Mouse (Mus musculus): ENCODE measurements around the gene Ap3b1. TPM values are rescaled to one million over a fixed set of nuclear protein-coding genes. Genes with fewer than 3 reads are reported as not detected.
A peak's percentile ranks its signal among the peaks of the same experiment; 100 is the strongest.

Gene Ap3b1
- polyA plus RNA-seq, 1 experiment: 44.0 TPM

GRCm38 (mm10) chr13:94518176-94518575, 159.4 kb downstream of the Ap3b1 start:
- no peak for DNase-seq (ENCODE audit: low read depth, low spot score)
- 94% methylated on average over 4 of the region's 4 CpGs for WGBS

- DNase-seq (ENCODE audit: low read depth, low spot score): no peak
- WGBS: 94% methylated on average over 8 of the region's 8 CpGs
Observed at GRCm38 (mm10) chr13:94519276-94519675, 160.5 kb downstream of the Ap3b1 start.

DNA sequence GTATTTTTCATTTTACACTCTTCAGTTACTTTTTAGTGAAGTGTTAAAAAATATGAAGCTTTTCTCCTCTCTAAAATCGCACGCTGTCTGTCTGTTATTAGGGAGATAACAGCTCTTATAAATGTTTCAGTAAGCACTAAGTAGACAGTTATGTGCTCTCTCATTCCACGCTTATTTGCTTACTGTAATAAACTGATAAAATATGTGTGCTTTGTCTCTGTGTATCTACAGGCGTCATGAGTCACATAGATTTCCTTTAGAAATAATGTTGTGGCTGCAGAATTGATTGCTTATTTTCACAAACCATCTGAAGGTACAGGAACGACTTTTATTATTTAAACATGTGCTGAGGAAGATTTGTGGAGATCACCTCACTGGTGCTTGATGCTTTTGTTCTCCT, 164.5 kb downstream of the Ap3b1 start:
- DNase-seq (ENCODE audit: low read depth, low spot score): no peak
- WGBS: 39% methylated on average over 5 of the region's 5 CpGs

- 83% methylated on average over 7 of the region's 7 CpGs for WGBS
- no peak for DNase-seq (ENCODE audit: low read depth, low spot score)
Observed at GRCm38 (mm10) chr13:94524669-94525238, 166.0 kb downstream of the Ap3b1 start.

DNA sequence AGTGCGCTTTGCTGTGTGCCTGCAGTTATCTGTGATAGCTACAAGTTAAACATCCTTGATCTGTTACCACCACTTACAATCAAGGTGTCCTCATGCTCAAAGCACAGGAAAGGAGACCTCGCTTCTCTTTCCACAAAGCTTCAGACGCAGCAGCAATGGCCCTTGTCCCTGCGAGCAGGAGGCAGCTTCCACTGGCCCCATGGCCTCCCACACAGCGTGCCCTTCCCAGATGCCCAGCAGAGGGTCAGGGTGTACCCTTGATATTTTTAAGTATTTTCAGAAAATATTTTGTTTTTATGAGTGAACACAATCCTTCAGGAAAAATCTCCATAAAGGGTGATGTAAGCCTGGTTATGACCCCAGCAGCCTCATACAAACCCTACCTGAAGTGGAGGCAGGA, 170.4 kb downstream of the Ap3b1 start:
- WGBS: 96% methylated on average over 5 of the region's 5 CpGs
- no peak for DNase-seq (ENCODE audit: low read depth, low spot score)

- WGBS: 95% methylated on average over 8 of the region's 8 CpGs
- DNase-seq (ENCODE audit: low read depth, low spot score): no peak
Observed at GRCm38 (mm10) chr13:94533516-94533915, 174.8 kb downstream of the Ap3b1 start.

GRCm38 (mm10) chr13:94537336-94537735, 178.6 kb downstream of the Ap3b1 start:
- DNase-seq (ENCODE audit: low read depth, low spot score): no peak
- WGBS: 83% methylated on average over 4 of the region's 4 CpGs

GRCm38 (mm10) chr13:94539851-94540646, 181.3 kb downstream of the Ap3b1 start:
- DNase-seq (ENCODE audit: low read depth, low spot score): no peak
- 92% methylated on average over 10 of the region's 10 CpGs for WGBS

GRCm38 (mm10) chr13:94542061-94542460, 183.3 kb downstream of the Ap3b1 start:
- no peak for DNase-seq (ENCODE audit: low read depth, low spot score)
- WGBS: 84% methylated on average over 7 of the region's 7 CpGs

DNA sequence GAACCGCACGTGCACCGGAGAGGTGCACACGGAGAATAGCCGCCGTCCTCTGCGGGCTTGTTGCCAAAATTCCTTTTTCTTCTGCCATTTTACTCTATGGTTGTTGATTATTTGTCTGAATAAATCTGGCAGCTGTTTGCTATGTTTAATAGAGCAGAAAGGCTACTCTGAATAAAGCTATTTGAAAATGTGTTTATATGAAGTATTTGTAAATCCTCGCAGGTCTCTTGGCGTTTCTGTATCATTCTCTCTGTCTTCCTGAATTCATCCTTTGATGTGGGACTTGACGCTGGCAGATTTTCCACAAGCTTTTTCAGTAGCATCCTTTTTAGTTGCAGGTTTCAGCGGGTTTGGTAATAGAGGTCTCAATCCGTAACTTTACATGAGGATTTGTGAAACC, 185.5 kb downstream of the Ap3b1 start:
- 86% methylated on average over 12 of the region's 12 CpGs for WGBS
- no peak for DNase-seq (ENCODE audit: low read depth, low spot score)

- DNase-seq (ENCODE audit: low read depth, low spot score): no peak
- 93% methylated on average over 4 of the region's 4 CpGs for WGBS
Observed at GRCm38 (mm10) chr13:94545739-94546138, 187.0 kb downstream of the Ap3b1 start.

GRCm38 (mm10) chr13:94546246-94546645, 187.5 kb downstream of the Ap3b1 start:
- no peak for DNase-seq (ENCODE audit: low read depth, low spot score)
- 86% methylated on average over 11 of the region's 11 CpGs for WGBS

DNA sequence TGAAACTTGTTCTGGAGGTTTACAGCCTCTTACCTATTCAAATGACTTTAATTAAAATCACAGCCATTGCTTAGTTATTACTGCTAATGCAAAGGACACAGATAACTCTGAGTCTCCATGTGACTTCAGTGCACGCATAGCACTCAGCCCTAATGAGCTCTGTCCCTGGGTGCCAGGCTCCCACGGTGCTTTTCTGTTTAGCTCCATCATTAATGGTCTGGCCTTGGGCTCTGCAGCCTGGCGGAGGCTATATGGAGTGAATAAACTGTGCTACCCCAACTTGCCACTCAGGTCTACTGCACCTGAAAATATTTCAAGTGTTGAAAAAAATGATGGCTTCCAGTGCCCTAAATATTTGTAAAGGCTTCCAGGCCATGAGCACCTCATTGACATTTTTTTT, 190.8 kb downstream of the Ap3b1 start:
- no peak for DNase-seq (ENCODE audit: low read depth, low spot score)
- 71% methylated on average over 3 of the region's 3 CpGs for WGBS

GRCm38 (mm10) chr13:94550037-94550436, 191.3 kb downstream of the Ap3b1 start:
- WGBS: 56% methylated on average over 4 of the region's 4 CpGs
- no peak for DNase-seq (ENCODE audit: low read depth, low spot score)

DNA sequence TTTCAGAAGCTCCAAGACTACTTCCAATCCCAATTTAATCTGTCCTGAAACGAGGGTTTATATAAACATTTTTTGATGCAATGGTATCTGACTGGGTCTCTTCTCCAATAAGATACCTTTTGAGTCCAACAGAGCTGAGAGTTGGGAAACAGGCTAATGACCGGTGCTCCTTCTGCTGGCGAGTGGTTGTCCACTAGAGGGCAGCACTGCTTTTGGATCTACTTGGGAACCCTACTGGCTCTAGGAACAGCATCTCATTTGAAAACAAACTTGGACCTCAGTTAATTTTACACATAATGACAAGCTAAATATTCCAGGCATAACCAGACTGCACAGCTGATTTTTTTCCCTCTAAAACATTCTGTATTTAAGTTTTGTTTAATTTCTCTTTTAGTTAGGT, 201.3 kb downstream of the Ap3b1 start:
- WGBS: 4% methylated on average over 3 of the region's 3 CpGs
- DNase-seq (ENCODE audit: low read depth, low spot score): peak; percentile 52

GRCm38 (mm10) chr13:94560878-94561277, 202.1 kb downstream of the Ap3b1 start:
- DNase-seq (ENCODE audit: low read depth, low spot score): no peak
- WGBS: 86% methylated on average over 11 of the region's 11 CpGs

GRCm38 (mm10) chr13:94562652-94563339, 204.0 kb downstream of the Ap3b1 start:
- no peak for DNase-seq (ENCODE audit: low read depth, low spot score)
- WGBS: 68% methylated on average over 9 of the region's 9 CpGs

DNA sequence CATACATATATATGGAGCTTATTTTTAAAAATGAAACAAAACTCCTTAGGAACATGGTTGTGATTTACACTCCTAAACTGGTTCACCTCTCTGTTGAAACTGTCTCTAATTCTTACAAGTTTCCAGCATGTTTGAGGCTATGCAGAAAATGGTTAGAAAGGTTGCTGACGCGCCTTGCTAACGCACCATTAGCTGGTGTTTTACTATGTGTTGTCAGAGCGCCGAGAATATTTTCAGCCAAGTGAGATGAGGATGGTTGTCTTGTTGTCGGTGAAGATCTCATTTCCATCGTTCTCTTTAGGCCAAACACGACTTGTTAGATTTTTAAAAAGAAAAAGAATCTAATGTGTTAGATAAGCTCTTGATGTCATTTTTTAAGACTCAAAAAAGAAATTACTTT, 205.1 kb downstream of the Ap3b1 start:
- WGBS: 93% methylated on average over 8 of the region's 8 CpGs
- no peak for DNase-seq (ENCODE audit: low read depth, low spot score)

DNA sequence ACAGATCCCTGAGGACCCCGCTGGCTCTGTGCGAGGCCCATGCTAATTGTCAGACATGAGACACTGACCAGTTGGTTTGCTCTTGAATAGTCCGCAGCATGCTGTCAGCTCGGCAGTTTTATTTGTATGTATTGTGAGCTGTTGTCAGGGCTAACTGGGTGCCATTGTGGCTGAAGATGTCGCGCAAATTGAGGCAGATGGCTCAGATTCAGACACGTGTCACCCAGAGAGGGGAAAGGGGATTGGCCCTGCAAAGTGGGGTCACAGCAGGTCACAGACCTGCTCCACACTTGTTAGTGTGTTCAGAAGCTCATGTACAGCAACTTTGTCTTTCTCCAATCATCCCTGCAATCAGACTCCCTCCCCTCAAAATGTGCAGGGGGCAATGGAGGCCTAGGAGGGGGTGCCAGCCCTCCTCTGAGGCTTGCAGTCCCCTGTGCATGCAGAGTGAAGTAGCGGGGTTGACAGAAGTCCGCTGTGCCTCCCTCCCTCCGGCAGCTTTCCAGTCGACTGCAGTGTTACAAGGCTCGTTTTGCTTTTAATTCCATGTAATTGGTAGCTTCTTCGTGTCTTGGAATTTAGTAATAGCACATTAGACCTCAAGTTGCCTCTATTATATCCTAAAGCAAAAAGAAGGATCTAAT, 205.7 kb downstream of the Ap3b1 start:
- 89% methylated on average over 13 of the region's 13 CpGs for WGBS
- DNase-seq (ENCODE audit: low read depth, low spot score): no peak

- WGBS: 96% methylated on average over 14 of the region's 14 CpGs
- no peak for DNase-seq (ENCODE audit: low read depth, low spot score)
Observed at GRCm38 (mm10) chr13:94565176-94565575, 206.4 kb downstream of the Ap3b1 start.

Measured in large intestine, adult 2 months (tissue).